Mouse (Mus musculus): ENCODE measurements at regions not wholly inside any gene's neighbourhood (a gene's known extent, or its start where the extent isn't known, plus 50 kb on each side); places are given as distances from the start of the nearest gene placed in this dataset.
A peak's percentile ranks its signal among the peaks of the same experiment; 100 is the strongest.
"Not testable (repeated sequence)": the region's sequence is repeated elsewhere in the genome, so short reads cannot be mapped to it uniquely, and the experiment has no call there.

GRCm38 (mm10) chr7:116596914-116597313, 92.7 kb downstream of the Nucb2 start:
- no peak for DNase-seq (ENCODE audit: inconsistent ontology term)

GRCm38 (mm10) chr7:116600340-116600739, 96.2 kb downstream of the Nucb2 start:
- no peak for DNase-seq (ENCODE audit: inconsistent ontology term)

GRCm38 (mm10) chr7:116603167-116603839, 99.1 kb downstream of the Nucb2 start:
- no peak for DNase-seq (ENCODE audit: inconsistent ontology term)

GRCm38 (mm10) chr7:116603840-116604194, 99.6 kb downstream of the Nucb2 start:
- DNase-seq (ENCODE audit: inconsistent ontology term), result no peak

GRCm38 (mm10) chr7:116606255-116606654, 102.1 kb downstream of the Nucb2 start:
- no peak for DNase-seq (ENCODE audit: inconsistent ontology term)

- no peak for DNase-seq (ENCODE audit: inconsistent ontology term)
These were observed 102.7 kb downstream of the Nucb2 start for GRCm38 (mm10) chr7:116606751-116607483.

GRCm38 (mm10) chr7:116607628-116608225, 103.6 kb downstream of the Nucb2 start:
- DNase-seq (ENCODE audit: inconsistent ontology term), result peak; percentile 21

- peak; percentile 69 for DNase-seq (ENCODE audit: inconsistent ontology term)
These were observed 104.3 kb downstream of the Nucb2 start for GRCm38 (mm10) chr7:116608350-116609085.

GRCm38 (mm10) chr7:116609406-116609805, 105.2 kb downstream of the Nucb2 start:
- no peak for DNase-seq (ENCODE audit: inconsistent ontology term)

- no peak for DNase-seq (ENCODE audit: inconsistent ontology term)
These were observed 105.7 kb downstream of the Nucb2 start for GRCm38 (mm10) chr7:116609906-116610305.

GRCm38 (mm10) chr7:116615984-116616383, 111.8 kb downstream of the Nucb2 start:
- no peak for DNase-seq (ENCODE audit: inconsistent ontology term)

- DNase-seq (ENCODE audit: inconsistent ontology term), result no peak
These were observed 115.5 kb downstream of the Nucb2 start for GRCm38 (mm10) chr7:116619636-116620035.

GRCm38 (mm10) chr7:116620381-116620780, 116.2 kb downstream of the Nucb2 start:
- no peak for DNase-seq (ENCODE audit: inconsistent ontology term)

GRCm38 (mm10) chr7:116633210-116633609, 129.0 kb downstream of the Nucb2 start:
- DNase-seq (ENCODE audit: inconsistent ontology term), result no peak

- DNase-seq (ENCODE audit: inconsistent ontology term), result peak; percentile 37
These were observed 140.9 kb downstream of the Nucb2 start for GRCm38 (mm10) chr7:116644902-116645650.

GRCm38 (mm10) chr7:116654466-116654865, 150.3 kb downstream of the Nucb2 start:
- peak; percentile 60 for DNase-seq (ENCODE audit: inconsistent ontology term)

- DNase-seq (ENCODE audit: inconsistent ontology term), result not testable (repeated sequence)
These were observed 152.9 kb downstream of the Nucb2 start for GRCm38 (mm10) chr7:116657040-116657439.

GRCm38 (mm10) chr7:116665581-116665980, 161.4 kb downstream of the Nucb2 start:
- DNase-seq (ENCODE audit: inconsistent ontology term), result no peak

- DNase-seq (ENCODE audit: inconsistent ontology term), result peak; percentile 16
These were observed 170.2 kb downstream of the Nucb2 start for GRCm38 (mm10) chr7:116674199-116675019.

GRCm38 (mm10) chr7:116676696-116677095, 172.5 kb downstream of the Nucb2 start:
- no peak for DNase-seq (ENCODE audit: inconsistent ontology term)

GRCm38 (mm10) chr7:116679195-116679594, 175.0 kb downstream of the Nucb2 start:
- DNase-seq (ENCODE audit: inconsistent ontology term), result no peak
